Mouse (Mus musculus): ENCODE results near the gene Grik2. TPM values are rescaled to one million over a fixed set of nuclear protein-coding genes. Genes with fewer than 3 reads are reported as not detected.

The Grik2 gene
- polyA plus RNA-seq, 1 experiment from 2014 or later = 7.8 TPM

GRCm38 (mm10) chr10:49597652-49598051 lies 190.9 kb downstream of the Grik2 start:
- H3K4me1 ChIP-seq (ENCODE audit: control insufficient read depth, insufficient read depth, low read length) = no peaks in the 10 kb centered on the region
- no peaks in the 10 kb centered on the region for H3K36me3 ChIP-seq (ENCODE audit: control insufficient read depth, insufficient read depth, low read length)
- H3K27ac ChIP-seq (ENCODE audit: low read depth, low read length) = no peak overlapping the region
- DNase-seq (ENCODE audit: low spot score) (no peak), ATAC-seq (ENCODE audit: insufficient read depth, low FRiP score, low TSS enrichment) (no peak)
- H3K4me2 ChIP-seq (ENCODE audit: low read depth) = no peak overlapping the region
- H3K9me3 ChIP-seq (ENCODE audit: control insufficient read depth, low read length) = no peaks in the 10 kb centered on the region
- 77% methylated on average over 2 of the region's 2 CpGs for WGBS
- no peak overlapping the region for H3K9ac ChIP-seq (ENCODE audit: low read length)
- H3K27me3 ChIP-seq (ENCODE audit: control insufficient read depth, insufficient read depth, low read length) = no peaks in the 10 kb centered on the region
- H3K4me3 ChIP-seq (ENCODE audit: low read depth, low read length) = no peak overlapping the region

DNA sequence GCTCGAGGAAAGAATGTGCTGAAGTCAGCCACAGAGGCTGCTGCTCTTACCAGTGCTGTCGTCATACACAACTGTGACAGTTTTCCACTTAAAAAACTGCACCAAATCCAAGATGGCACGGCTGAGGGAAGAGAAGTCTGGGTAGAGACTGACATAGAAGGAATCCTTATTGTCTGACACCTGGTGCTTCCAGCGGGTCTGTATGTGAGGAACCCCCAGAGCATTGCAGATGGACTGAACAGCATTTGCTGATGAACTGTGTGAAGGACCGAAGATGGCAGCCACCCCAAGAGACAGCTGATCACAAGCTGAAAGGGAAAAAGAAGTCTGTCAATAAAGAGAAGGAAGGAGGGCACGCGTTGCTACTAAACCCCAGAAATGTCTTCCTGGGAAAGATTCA lies 215.1 kb downstream of the Grik2 start:
- DNase-seq (ENCODE audit: low spot score) = no peak
- no peak overlapping the region for H3K4me3 ChIP-seq (ENCODE audit: low read depth, low read length)
- no peak for ATAC-seq (ENCODE audit: insufficient read depth, low FRiP score, low TSS enrichment)
- H3K9me3 ChIP-seq (ENCODE audit: control insufficient read depth, low read length) = no peaks in the 10 kb centered on the region
- no peak overlapping the region for H3K9ac ChIP-seq (ENCODE audit: low read length)
- no peak overlapping the region for H3K4me2 ChIP-seq (ENCODE audit: low read depth)
- no peaks in the 10 kb centered on the region for H3K27me3 ChIP-seq (ENCODE audit: control insufficient read depth, insufficient read depth, low read length)
- 85% methylated on average over 7 of the region's 7 CpGs for WGBS
- no peaks in the 10 kb centered on the region for H3K4me1 ChIP-seq (ENCODE audit: control insufficient read depth, insufficient read depth, low read length)
- no peaks in the 10 kb centered on the region for H3K36me3 ChIP-seq (ENCODE audit: control insufficient read depth, insufficient read depth, low read length)
- no peak overlapping the region for H3K27ac ChIP-seq (ENCODE audit: low read depth, low read length)

- Histone ChIP-seq H3K4me3 (ENCODE audit: low read depth, low read length) (no peak overlapping the region), H3K4me1 (ENCODE audit: control insufficient read depth, insufficient read depth, low read length) (no peaks in the 10 kb centered on the region), H3K36me3 (ENCODE audit: control insufficient read depth, insufficient read depth, low read length) (no peaks in the 10 kb centered on the region), H3K9ac (ENCODE audit: low read length) (no peak overlapping the region), H3K27me3 (ENCODE audit: control insufficient read depth, insufficient read depth, low read length) (no peaks in the 10 kb centered on the region), H3K9me3 (ENCODE audit: control insufficient read depth, low read length) (no peaks in the 10 kb centered on the region), H3K4me2 (ENCODE audit: low read depth) (no peak overlapping the region), H3K27ac (ENCODE audit: low read depth, low read length) (no peak overlapping the region)
- ATAC-seq (ENCODE audit: insufficient read depth, low FRiP score, low TSS enrichment) (no peak), DNase-seq (ENCODE audit: low spot score) (no peak)
- WGBS = 86% methylated on average over 1 of the region's 1 CpGs
Measured at GRCm38 (mm10) chr10:49559872-49560407, 228.6 kb downstream of the Grik2 start.

DNA sequence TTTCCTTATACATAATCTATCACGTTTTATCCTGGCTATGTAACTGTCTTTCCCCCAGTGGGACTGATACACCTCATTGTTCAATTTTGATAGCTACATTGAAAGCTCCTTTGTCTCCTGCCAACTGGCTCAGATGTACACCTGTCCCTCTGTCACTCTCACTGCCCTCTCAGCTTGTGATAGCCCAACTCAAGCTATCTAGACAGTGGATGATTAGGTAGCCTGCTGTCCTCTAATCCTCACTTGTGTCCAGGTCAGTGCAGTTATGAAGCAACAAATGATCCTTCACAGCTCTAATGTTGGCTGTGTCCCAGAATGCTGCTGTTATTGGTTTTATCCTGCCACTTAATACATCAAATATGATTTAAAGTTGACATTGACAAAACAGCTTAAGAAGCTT lies 246.3 kb downstream of the Grik2 start:
- DNase-seq (ENCODE audit: low spot score) (no peak), ATAC-seq (ENCODE audit: insufficient read depth, low FRiP score, low TSS enrichment) (no peak)
- H3K9ac ChIP-seq (ENCODE audit: low read length) = no peak overlapping the region
- H3K36me3 ChIP-seq (ENCODE audit: control insufficient read depth, insufficient read depth, low read length) = no peaks in the 10 kb centered on the region
- no peaks in the 10 kb centered on the region for H3K9me3 ChIP-seq (ENCODE audit: control insufficient read depth, low read length)
- 71% methylated on average over 1 of the region's 1 CpGs for WGBS
- no peak overlapping the region for H3K27ac ChIP-seq (ENCODE audit: low read depth, low read length)
- H3K4me1 ChIP-seq (ENCODE audit: control insufficient read depth, insufficient read depth, low read length) = no peaks in the 10 kb centered on the region
- H3K4me3 ChIP-seq (ENCODE audit: low read depth, low read length) = no peak overlapping the region
- no peak overlapping the region for H3K4me2 ChIP-seq (ENCODE audit: low read depth)
- H3K27me3 ChIP-seq (ENCODE audit: control insufficient read depth, insufficient read depth, low read length) = no peaks in the 10 kb centered on the region

- H3K27me3 ChIP-seq (ENCODE audit: control insufficient read depth, insufficient read depth, low read length) = no peaks in the 10 kb centered on the region
- no peak overlapping the region for H3K9ac ChIP-seq (ENCODE audit: low read length)
- H3K4me3 ChIP-seq (ENCODE audit: low read depth, low read length) = no peak overlapping the region
- no peak for DNase-seq (ENCODE audit: low spot score)
- no peaks in the 10 kb centered on the region for H3K4me1 ChIP-seq (ENCODE audit: control insufficient read depth, insufficient read depth, low read length)
- no peak overlapping the region for H3K27ac ChIP-seq (ENCODE audit: low read depth, low read length)
- H3K36me3 ChIP-seq (ENCODE audit: control insufficient read depth, insufficient read depth, low read length) = no peaks in the 10 kb centered on the region
- no peaks in the 10 kb centered on the region for H3K9me3 ChIP-seq (ENCODE audit: control insufficient read depth, low read length)
- no peak overlapping the region for H3K4me2 ChIP-seq (ENCODE audit: low read depth)
- ATAC-seq (ENCODE audit: insufficient read depth, low FRiP score, low TSS enrichment) = no peak
- WGBS = 93% methylated on average over 1 of the region's 1 CpGs
Measured at GRCm38 (mm10) chr10:49519752-49520151, 268.8 kb downstream of the Grik2 start.

DNA sequence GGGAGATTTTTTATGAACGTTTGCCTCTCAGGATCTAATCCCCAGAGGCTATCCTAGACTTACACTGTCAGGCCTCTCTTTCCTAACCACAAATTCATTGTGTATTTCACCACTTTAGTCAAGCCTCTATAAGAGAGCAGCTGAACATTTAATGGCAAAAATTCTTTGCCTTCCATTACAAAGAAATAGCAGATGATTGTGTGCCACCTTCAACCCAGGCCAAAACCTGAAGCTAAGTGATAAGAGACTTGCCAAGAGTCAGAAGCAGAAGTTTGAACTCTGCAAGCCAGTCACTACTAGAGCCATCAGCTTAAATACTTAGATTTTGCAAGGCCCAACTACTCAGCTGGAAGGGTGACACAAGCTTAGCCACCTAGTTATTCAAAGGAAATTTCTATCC lies 287.9 kb downstream of the Grik2 start:
- DNase-seq (ENCODE audit: low spot score) (no peak), ATAC-seq (ENCODE audit: insufficient read depth, low FRiP score, low TSS enrichment) (no peak)
- Histone ChIP-seq H3K9me3 (ENCODE audit: control insufficient read depth, low read length) (no peaks in the 10 kb centered on the region), H3K4me3 (ENCODE audit: low read depth, low read length) (no peak overlapping the region), H3K4me1 (ENCODE audit: control insufficient read depth, insufficient read depth, low read length) (no peaks in the 10 kb centered on the region), H3K4me2 (ENCODE audit: low read depth) (no peak overlapping the region), H3K9ac (ENCODE audit: low read length) (no peak overlapping the region), H3K27me3 (ENCODE audit: control insufficient read depth, insufficient read depth, low read length) (no peaks in the 10 kb centered on the region), H3K36me3 (ENCODE audit: control insufficient read depth, insufficient read depth, low read length) (no peaks in the 10 kb centered on the region), H3K27ac (ENCODE audit: low read depth, low read length) (no peak overlapping the region)
- 67% methylated on average over 1 of the region's 1 CpGs for WGBS

GRCm38 (mm10) chr10:49497302-49497701 lies 291.3 kb downstream of the Grik2 start:
- Histone ChIP-seq H3K27ac (ENCODE audit: low read depth, low read length) (no peak overlapping the region), H3K4me3 (ENCODE audit: low read depth, low read length) (no peak overlapping the region), H3K4me1 (ENCODE audit: control insufficient read depth, insufficient read depth, low read length) (no peaks in the 10 kb centered on the region), H3K9me3 (ENCODE audit: control insufficient read depth, low read length) (no peaks in the 10 kb centered on the region), H3K36me3 (ENCODE audit: control insufficient read depth, insufficient read depth, low read length) (no peaks in the 10 kb centered on the region), H3K4me2 (ENCODE audit: low read depth) (no peak overlapping the region), H3K9ac (ENCODE audit: low read length) (no peak overlapping the region), H3K27me3 (ENCODE audit: control insufficient read depth, insufficient read depth, low read length) (no peaks in the 10 kb centered on the region)
- no peak for ATAC-seq (ENCODE audit: insufficient read depth, low FRiP score, low TSS enrichment)
- WGBS = 85% methylated on average over 1 of the region's 1 CpGs
- no peak for DNase-seq (ENCODE audit: low spot score)

DNA sequence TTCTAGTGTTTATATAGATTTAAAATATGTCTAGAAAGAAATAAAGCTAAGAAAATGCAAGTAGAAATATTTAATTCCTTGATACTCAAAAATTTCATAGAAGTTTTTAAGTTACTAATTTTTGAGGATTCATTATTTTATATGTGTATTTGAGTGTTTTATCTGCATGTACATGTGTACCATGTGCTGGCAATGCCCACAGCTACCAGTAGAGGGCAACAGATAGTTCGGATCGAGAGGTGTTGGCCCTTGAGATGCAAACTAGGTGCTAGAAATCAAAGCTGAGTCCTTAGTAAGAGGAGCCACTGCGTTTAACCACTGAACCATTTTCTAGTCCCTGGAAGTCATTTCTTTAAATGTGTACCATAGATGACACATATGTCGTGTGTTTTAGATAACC lies 307.1 kb downstream of the Grik2 start:
- Histone ChIP-seq H3K36me3 (ENCODE audit: control insufficient read depth, insufficient read depth, low read length) (no peaks in the 10 kb centered on the region), H3K4me2 (ENCODE audit: low read depth) (no peak overlapping the region), H3K9me3 (ENCODE audit: control insufficient read depth, low read length) (no peaks in the 10 kb centered on the region), H3K4me1 (ENCODE audit: control insufficient read depth, insufficient read depth, low read length) (no peaks in the 10 kb centered on the region), H3K27ac (ENCODE audit: low read depth, low read length) (no peak overlapping the region), H3K27me3 (ENCODE audit: control insufficient read depth, insufficient read depth, low read length) (no peaks in the 10 kb centered on the region), H3K4me3 (ENCODE audit: low read depth, low read length) (no peak overlapping the region), H3K9ac (ENCODE audit: low read length) (no peak overlapping the region)
- ATAC-seq (ENCODE audit: insufficient read depth, low FRiP score, low TSS enrichment) = no peak
- WGBS = 82% methylated on average over 4 of the region's 4 CpGs
- DNase-seq (ENCODE audit: low spot score) = no peak

DNA sequence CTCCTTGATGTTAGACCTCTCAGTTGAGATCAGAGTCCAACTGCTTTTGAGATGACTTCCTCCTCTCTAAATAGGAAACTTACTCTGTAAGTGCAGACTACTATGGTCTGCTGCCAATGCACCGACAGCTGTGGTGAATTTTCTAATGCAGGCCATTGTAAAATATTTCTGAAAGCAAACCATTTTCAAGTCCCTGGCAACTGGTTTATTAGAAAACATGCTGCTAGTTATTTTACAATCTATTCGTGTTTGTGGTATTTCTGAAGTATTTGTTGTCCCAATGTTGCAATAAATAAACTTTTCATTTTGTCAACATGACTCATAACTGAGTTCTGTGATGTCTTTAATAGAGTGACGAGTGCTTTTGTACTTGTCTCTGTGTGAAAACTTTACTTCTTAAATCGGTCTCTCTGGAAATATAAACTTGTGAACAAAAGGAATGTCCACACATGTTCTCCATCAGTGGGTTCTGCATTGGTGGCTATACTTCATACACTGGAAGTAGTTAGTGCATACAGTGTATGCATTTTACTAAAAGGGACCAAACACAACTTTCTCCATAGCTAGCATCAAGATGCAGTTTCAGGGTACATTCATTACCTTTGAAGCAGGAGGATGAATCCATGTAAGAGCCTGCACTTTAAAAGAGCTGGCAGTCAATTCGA lies 308.3 kb downstream of the Grik2 start:
- no peak for DNase-seq (ENCODE audit: low spot score)
- no peak for ATAC-seq (ENCODE audit: insufficient read depth, low FRiP score, low TSS enrichment)
- no peak overlapping the region for H3K27ac ChIP-seq (ENCODE audit: low read depth, low read length)
- no peak overlapping the region for H3K4me3 ChIP-seq (ENCODE audit: low read depth, low read length)
- no peaks in the 10 kb centered on the region for H3K4me1 ChIP-seq (ENCODE audit: control insufficient read depth, insufficient read depth, low read length)
- H3K9me3 ChIP-seq (ENCODE audit: control insufficient read depth, low read length) = no peaks in the 10 kb centered on the region
- no peak overlapping the region for H3K9ac ChIP-seq (ENCODE audit: low read length)
- no peaks in the 10 kb centered on the region for H3K27me3 ChIP-seq (ENCODE audit: control insufficient read depth, insufficient read depth, low read length)
- H3K4me2 ChIP-seq (ENCODE audit: low read depth) = no peak overlapping the region
- no peaks in the 10 kb centered on the region for H3K36me3 ChIP-seq (ENCODE audit: control insufficient read depth, insufficient read depth, low read length)
- 87% methylated on average over 5 of the region's 5 CpGs for WGBS
